14 mouse cellular contexts compared by ENCODE assay signal in the genomic region with DNA sequence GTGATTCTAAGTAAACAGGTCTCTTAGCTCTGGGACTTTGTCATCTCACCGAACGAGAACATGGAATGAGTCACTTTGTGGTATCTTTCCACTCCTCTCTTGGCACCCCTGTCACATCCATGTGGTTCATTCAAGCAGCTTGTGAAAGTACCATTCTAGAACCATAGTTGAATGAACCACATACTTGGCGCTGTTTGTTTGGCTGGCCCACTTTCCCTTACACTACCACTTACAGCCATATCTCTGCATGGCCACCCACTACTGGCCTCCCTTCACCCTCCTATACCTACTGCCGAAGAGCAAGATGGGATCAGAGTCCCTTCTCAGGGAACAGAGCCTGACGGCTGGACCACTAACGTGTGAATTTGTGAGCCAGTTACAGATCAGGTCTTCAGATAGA. TPM values are rescaled to one million over a fixed set of nuclear protein-coding genes. Genes with fewer than 3 reads are reported as not detected.
A peak's percentile ranks its signal among the peaks of the same experiment; 100 is the strongest.
DNase-seq lines count a peak whose midpoint lies in the region; ATAC-seq lines count a peak whose summit lies in the region.
"Had no signal": no experiment of that assay in that cellular context is flagged by ENCODE, and none has a peak within 500 bp of the region (broad histone marks: within the 10 kb centered on the region; RNA-seq: fewer than 3 reads in every experiment).

No protein-coding gene starts in this region.

- DNase-seq in frontal cortex, postnatal 25 days (ENCODE audit: low spot score in 2 of 2): no peak
- peak; percentile 62 for DNase-seq in right cerebral cortex, postnatal 25 days
- no peak for DNase-seq in right cerebral cortex, postnatal 14 days
- DNase-seq in brain, adult 2 months (ENCODE audit: low read depth, low spot score): peak; percentile 83
- DNase-seq in kidney, postnatal 4 days: no peak
- DNase-seq in gastrocnemius, postnatal 10 days: no peak
- DNase-seq in urinary bladder, adult 2 months (ENCODE audit: low spot score): no peak
- DNase-seq: cerebellum, adult 18-20 months; kidney, adult 2 months; thymus, postnatal 4 days had no signal

- ATAC-seq in frontal cortex, adult (ENCODE audit: low TSS enrichment): peak; percentile 78
- ATAC-seq: forebrain, embryonic 15.5 days; liver, embryonic 12.5 days; lung, postnatal 0 days had no signal

RNA-seq across cellular contexts. Expression of gene Sc5d, which starts 54.4 kb away (rescaled TPM):
- 10 to 100 TPM; 16.4 to 17.0 TPM for total RNA-seq in gastrocnemius, postnatal 10 days (2021)
- 47.8 and 59.5 TPM in 2 replicates for polyA plus RNA-seq in urinary bladder, adult 2 months (2012; rRNA removed)

Comparison
In these comparisons a context has a peak if more than half of its experiments do, and no peak if none do; other contexts are left out.
1. DNase-seq: peak in right cerebral cortex, postnatal 25 days (single experiment) and brain, adult 2 months (single experiment); none in frontal cortex, postnatal 25 days (0 of 2), right cerebral cortex, postnatal 14 days (single experiment), kidney, postnatal 4 days (0 of 2), gastrocnemius, postnatal 10 days (single experiment) and urinary bladder, adult 2 months (single experiment).